Mouse (Mus musculus) adrenal gland, adult 18-20 months (tissue): ENCODE results near the gene L1cam. TPM values are rescaled to one million over a fixed set of nuclear protein-coding genes. Genes with fewer than 3 reads are reported as not detected.

Experiments
- total RNA-seq, 2 experiments: library from RNA; stranded (reverse); gene quantifications; 1 replicate in 1 of 2; 2 replicates in 1 of 2; pipeline ENCODE4 v1.2.3; 2021

L1cam gene
- total RNA-seq, 2 experiments from 2014 or later = 7.0 to 13.8 TPM

Other genes with a start within 250 kb of the L1cam start
- gene Pnck, start 236.0 kb downstream of the L1cam start, total RNA-seq = 10 to 100 TPM; 10.6 to 11.7 TPM
- gene Slc6a8, start 223.0 kb downstream of the L1cam start, total RNA-seq = 10 to 100 TPM; 74.5 to 97.7 TPM
- gene Bcap31, start 179.9 kb downstream of the L1cam start, total RNA-seq = 100 to 1,000 TPM; 289 to 309 TPM
- gene Abcd1, start 179.5 kb downstream of the L1cam start, total RNA-seq = 10 to 100 TPM; 24.0 to 24.3 TPM
- under 1 TPM; 0.30 to 0.61 TPM for gene Plxnb3, start 139.0 kb downstream of the L1cam start, total RNA-seq
- gene Srpk3, start 121.7 kb downstream of the L1cam start, total RNA-seq = under 1 TPM in 1 of 2 experiments, not detected in 1; 0.74 TPM
- 100 to 1,000 TPM; 495 to 693 TPM for gene Idh3g, start 109.2 kb downstream of the L1cam start, total RNA-seq
- gene Ssr4, start 109.1 kb downstream of the L1cam start, total RNA-seq = 100 to 1,000 TPM; 138 to 158 TPM
- gene Pdzd4, start 71.1 kb downstream of the L1cam start, total RNA-seq = 1 to 10 TPM; 4.0 to 5.3 TPM
- not detected for gene Avpr2, start 4.0 kb downstream of the L1cam start, total RNA-seq
- 1 to 10 TPM; 3.1 to 4.2 TPM for gene Arhgap4, start 25.8 kb upstream of the L1cam start, total RNA-seq
- 10 to 100 TPM; 80.3 to 83.2 TPM for gene Naa10, start 25.8 kb upstream of the L1cam start, total RNA-seq
- gene Renbp, start 34.7 kb upstream of the L1cam start, total RNA-seq = 10 to 100 TPM; 22.0 to 29.6 TPM
- 10 to 100 TPM; 47.7 to 49.5 TPM for gene Hcfc1, start 70.3 kb upstream of the L1cam start, total RNA-seq
- gene Irak1, start 127.8 kb upstream of the L1cam start, total RNA-seq = 100 to 1,000 TPM; 116 to 120 TPM
- gene Opn1mw, start 231.4 kb upstream of the L1cam start, total RNA-seq = not detected
- gene Mecp2, start 239.3 kb upstream of the L1cam start, total RNA-seq = 10 to 100 TPM; 31.5 to 34.5 TPM